Mouse (Mus musculus): ENCODE measurements around the gene Exoc7. TPM values are rescaled to one million over a fixed set of nuclear protein-coding genes. Genes with fewer than 3 reads are reported as not detected.

Exoc7 gene
- total RNA-seq, 1 experiment: 26.4 TPM

DNA sequence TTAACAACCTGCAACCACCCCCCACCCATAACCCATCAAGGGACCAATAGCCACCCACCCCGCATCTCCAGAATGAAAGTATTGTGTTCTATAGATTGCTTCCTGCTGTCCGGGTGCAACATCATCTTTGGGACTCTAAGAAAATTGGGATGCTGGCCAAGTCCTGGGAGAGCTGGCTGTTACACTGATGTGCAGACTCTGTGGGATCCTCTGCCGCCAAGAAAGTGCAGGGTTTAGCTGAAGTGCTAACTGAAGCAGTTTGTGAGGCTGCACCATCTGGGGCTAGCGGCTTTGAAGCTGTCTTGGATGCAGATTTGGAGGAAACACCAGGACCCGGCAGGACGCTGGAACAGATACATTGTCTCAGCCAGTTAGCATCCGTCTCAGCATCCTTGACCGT, 4.1 kb upstream of the Exoc7 start:
- DNase-seq (ENCODE audit: low read depth, low spot score): no peak
- TF ChIP-seq ZC3H11A (IDR thresholded peaks at IDR 0.05; ENCODE audit: borderline replicate concordance, low read depth, low read length) (no peak), CHD2 (IDR thresholded peaks at IDR 0.05; ENCODE audit: low read depth, low read length) (no peak), ZNF384 (IDR thresholded peaks at IDR 0.05; ENCODE audit: low read depth, low read length) (no peak), HCFC1 (IDR thresholded peaks at IDR 0.05; ENCODE audit: borderline replicate concordance, insufficient read depth, low read length) (no peak), MAFK (IDR thresholded peaks at IDR 0.05; ENCODE audit: insufficient read depth, low read depth, low read length) (no peak)
- Histone ChIP-seq H3K9me3 (ENCODE audit: control insufficient read depth, insufficient read depth, low read depth, low read length) (no peaks in the 10 kb centered on the region), H3K27ac (ENCODE audit: insufficient read depth, low read depth, low read length, poor library complexity, severe bottlenecking) (no peak overlapping the region), H3K9ac (ENCODE audit: insufficient read depth, low read depth, low read length, poor library complexity, severe bottlenecking) (no peak overlapping the region), H3K36me3 (ENCODE audit: control insufficient read depth, insufficient read depth, low read length, poor library complexity, severe bottlenecking) (no peaks in the 10 kb centered on the region), H3K4me1 (ENCODE audit: control insufficient read depth in 2 of 2, insufficient read depth in 2 of 2, low read length in 2 of 2, poor library complexity in 1 of 2) (peaks cover 0 to 5% of the 10 kb centered on the region in 2 experiments; a peak in 1 of 4 replicates), H3K4me3 (ENCODE audit: insufficient read depth in 1 of 2, low read depth in 1 of 2, low read length in 2 of 2, poor library complexity in 1 of 2, severe bottlenecking in 1 of 2) (no peak overlapping the region)
- in situ Hi-C loops (cut with MboI; ENCODE audit: low sequenced_read_pairs in 2 of 2, unreplicated experiment in 2 of 2): loop anchor here in 1 of 2 experiments (10.0 kb wide), 1 partner anchor 134 kb away; no protein-coding TSS in a partner anchor

- DNase-seq (ENCODE audit: low read depth, low spot score): no peak
- TF ChIP-seq MAFK (IDR thresholded peaks at IDR 0.05; ENCODE audit: insufficient read depth, low read depth, low read length): no peak
- no peak for TF ChIP-seq CHD2 (IDR thresholded peaks at IDR 0.05; ENCODE audit: low read depth, low read length)
- Histone ChIP-seq H3K4me1 (ENCODE audit: control insufficient read depth in 2 of 2, insufficient read depth in 2 of 2, low read length in 2 of 2, poor library complexity in 1 of 2) (peaks cover 0 to 6% of the 10 kb centered on the region in 2 experiments; a peak in 1 of 4 replicates), H3K4me3 (ENCODE audit: insufficient read depth in 1 of 2, low read depth in 1 of 2, low read length in 2 of 2, poor library complexity in 1 of 2, severe bottlenecking in 1 of 2) (no peak overlapping the region), H3K9me3 (ENCODE audit: control insufficient read depth, insufficient read depth, low read depth, low read length) (no peaks in the 10 kb centered on the region), H3K27ac (ENCODE audit: insufficient read depth, low read depth, low read length, poor library complexity, severe bottlenecking) (no peak overlapping the region), H3K9ac (ENCODE audit: insufficient read depth, low read depth, low read length, poor library complexity, severe bottlenecking) (no peak overlapping the region), H3K36me3 (ENCODE audit: control insufficient read depth, insufficient read depth, low read length, poor library complexity, severe bottlenecking) (peaks cover 2% of the 10 kb centered on the region)
- in situ Hi-C loops (cut with MboI; ENCODE audit: low sequenced_read_pairs in 2 of 2, unreplicated experiment in 2 of 2): no loop called here
Observed at GRCm38 (mm10) chr11:116309601-116310000, 2.6 kb upstream of the Exoc7 start.

GRCm38 (mm10) chr11:116307762-116308531, 914 bp upstream of the Exoc7 start:
- in situ Hi-C loops (cut with MboI; ENCODE audit: low sequenced_read_pairs in 2 of 2, unreplicated experiment in 2 of 2): no loop called here
- no peaks in the 10 kb centered on the region for H3K9me3 ChIP-seq (ENCODE audit: control insufficient read depth, insufficient read depth, low read depth, low read length)
- no peak overlapping the region for H3K9ac ChIP-seq (ENCODE audit: insufficient read depth, low read depth, low read length, poor library complexity, severe bottlenecking)
- DNase-seq (ENCODE audit: low read depth, low spot score): no peak
- H3K4me3 ChIP-seq (ENCODE audit: insufficient read depth in 1 of 2, low read depth in 1 of 2, low read length in 2 of 2, poor library complexity in 1 of 2, severe bottlenecking in 1 of 2): no peak overlapping the region
- H3K36me3 ChIP-seq (ENCODE audit: control insufficient read depth, insufficient read depth, low read length, poor library complexity, severe bottlenecking): peaks cover 6% of the 10 kb centered on the region
- H3K4me1 ChIP-seq (ENCODE audit: control insufficient read depth in 2 of 2, insufficient read depth in 2 of 2, low read length in 2 of 2, poor library complexity in 1 of 2): peaks cover 0 to 6% of the 10 kb centered on the region in 2 experiments; a peak in 1 of 4 replicates
- H3K27ac ChIP-seq (ENCODE audit: insufficient read depth, low read depth, low read length, poor library complexity, severe bottlenecking): no peak overlapping the region
- TF ChIP-seq ZNF384 (IDR thresholded peaks at IDR 0.05; ENCODE audit: low read depth, low read length) (no peak), CHD2 (IDR thresholded peaks at IDR 0.05; ENCODE audit: low read depth, low read length) (peak; percentile 67)

DNA sequence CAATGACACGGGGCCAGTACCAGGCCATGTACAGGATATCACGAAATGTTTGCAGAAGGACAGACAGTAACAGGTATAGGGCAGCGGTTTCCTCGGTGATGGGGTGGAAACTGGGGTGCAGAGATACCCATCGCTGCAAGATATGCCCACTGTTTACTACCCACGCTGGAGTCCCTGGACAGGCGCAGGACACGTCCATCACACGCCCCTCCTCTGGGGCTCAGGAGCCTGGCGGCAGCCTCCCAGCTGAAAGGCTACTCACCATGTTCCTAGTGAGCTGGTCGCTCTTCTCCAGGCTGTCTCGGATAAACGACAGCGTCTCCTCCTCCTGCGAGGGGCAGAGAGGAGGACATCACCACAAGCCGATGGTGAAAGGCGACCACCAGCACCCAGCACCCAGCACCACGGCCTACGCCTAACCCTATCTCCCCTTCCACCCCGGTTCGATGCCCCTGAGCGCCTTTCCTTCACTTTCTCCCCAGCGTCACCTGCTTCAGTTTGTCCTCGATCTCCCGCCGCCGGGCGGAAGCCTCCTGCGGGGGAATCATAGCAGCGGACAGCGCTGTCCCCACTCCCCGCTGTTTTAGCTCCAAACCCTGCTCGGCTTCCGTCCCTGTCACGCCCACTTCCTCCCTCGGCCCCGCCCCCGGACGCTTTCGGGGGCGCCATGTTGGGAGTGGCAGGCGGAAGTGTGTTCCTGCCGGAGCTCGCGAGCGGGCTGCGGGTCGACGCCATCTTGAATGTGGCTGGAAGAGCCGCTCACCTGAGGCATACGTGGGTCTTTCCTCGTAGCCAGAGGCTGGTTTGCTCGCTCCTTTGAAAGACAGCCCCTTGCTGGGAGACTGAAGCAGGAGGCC, 679 bp downstream of the Exoc7 start:
- Histone ChIP-seq H3K9me3 (ENCODE audit: control insufficient read depth, insufficient read depth, low read depth, low read length) (no peaks in the 10 kb centered on the region), H3K36me3 (ENCODE audit: control insufficient read depth, insufficient read depth, low read length, poor library complexity, severe bottlenecking) (peaks cover 6% of the 10 kb centered on the region), H3K4me3 (ENCODE audit: insufficient read depth in 1 of 2, low read depth in 1 of 2, low read length in 2 of 2, poor library complexity in 1 of 2, severe bottlenecking in 1 of 2) (peak overlapping the region; percentile 81 to 88), H3K9ac (ENCODE audit: insufficient read depth, low read depth, low read length, poor library complexity, severe bottlenecking) (peak overlapping the region; percentile 76), H3K4me1 (ENCODE audit: control insufficient read depth in 2 of 2, insufficient read depth in 2 of 2, low read length in 2 of 2, poor library complexity in 1 of 2) (peaks cover 0 to 6% of the 10 kb centered on the region in 2 experiments; a peak in 1 of 4 replicates), H3K27ac (ENCODE audit: insufficient read depth, low read depth, low read length, poor library complexity, severe bottlenecking) (no peak overlapping the region)
- peak; percentile 90 for DNase-seq (ENCODE audit: low read depth, low spot score)
- in situ Hi-C loops (cut with MboI; ENCODE audit: low sequenced_read_pairs in 2 of 2, unreplicated experiment in 2 of 2): no loop called here
- TF ChIP-seq CHD2 (IDR thresholded peaks at IDR 0.05; ENCODE audit: low read depth, low read length) (no peak), MAFK (IDR thresholded peaks at IDR 0.05; ENCODE audit: insufficient read depth, low read depth, low read length) (no peak), HCFC1 (IDR thresholded peaks at IDR 0.05; ENCODE audit: borderline replicate concordance, insufficient read depth, low read length) (peak; percentile 82)
